Mouse (Mus musculus) cerebral cortex, adult 2 months (tissue): ENCODE measurements around the gene Gm21188.

ENCODE experiments used
- WGBS: fragments of 180-500 bp; shearing (Covaris S2); methylation state at CpG from one replicate; pipeline ENCODE4 v1.1.7; 2018; 5-methylcytosine and 5-hydroxymethylcytosine counted together

Gene Gm21188

GRCm38 (mm10) chr13:120026373-120026772, 25.6 kb downstream of the Gm21188 start:
- 0% methylated on average over 4 of the region's 13 CpGs for WGBS

- WGBS = 7% methylated on average over 4 of the region's 4 CpGs
These were observed 26.4 kb downstream of the Gm21188 start for GRCm38 (mm10) chr13:120025576-120025975.

DNA sequence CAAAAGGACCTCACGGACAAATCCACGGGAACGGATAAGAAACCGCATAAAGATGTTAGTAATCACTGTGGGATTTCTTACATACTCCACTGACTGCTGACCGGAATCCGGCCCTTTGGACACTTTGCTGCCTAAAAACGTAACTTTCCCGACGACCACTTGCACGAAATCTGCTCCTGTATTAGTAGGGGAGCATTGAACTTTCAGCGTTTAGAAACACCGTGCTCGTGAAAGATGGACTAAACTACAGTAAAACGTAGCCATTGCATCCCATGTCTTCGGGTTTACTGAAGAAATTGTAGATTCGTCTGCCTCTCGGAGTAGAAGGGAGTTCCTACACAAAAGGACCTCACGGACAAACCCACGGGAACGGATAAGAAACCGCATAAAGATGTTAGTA, 27.0 kb downstream of the Gm21188 start:
- WGBS = 2% methylated on average over 21 of the region's 21 CpGs

DNA sequence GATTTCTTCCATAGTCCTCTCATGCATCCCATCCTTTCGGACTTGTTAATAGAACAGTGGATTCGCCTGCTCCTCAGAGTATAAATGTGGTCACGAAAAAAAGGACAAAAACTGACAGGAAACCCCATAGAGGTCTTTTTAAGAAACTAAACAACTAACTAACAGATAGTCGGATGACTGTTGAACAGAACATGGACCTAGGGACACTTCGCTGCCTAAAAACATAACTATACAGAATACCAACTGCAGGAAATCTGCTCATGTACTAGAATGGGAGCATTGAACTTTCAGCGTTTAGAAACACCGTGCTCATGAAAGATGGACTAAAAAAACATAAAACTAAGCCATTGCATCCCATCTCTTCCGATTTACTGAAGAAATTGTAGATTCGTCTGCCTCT, 27.4 kb downstream of the Gm21188 start:
- WGBS = 5% methylated on average over 9 of the region's 9 CpGs

GRCm38 (mm10) chr13:120021477-120021876, 30.5 kb downstream of the Gm21188 start:
- no CpG with 5 or more reads among the region's 1 CpGs for WGBS

GRCm38 (mm10) chr13:120015348-120016007, 36.5 kb downstream of the Gm21188 start:
- under 1% methylated on average over 18 of the region's 32 CpGs for WGBS

DNA sequence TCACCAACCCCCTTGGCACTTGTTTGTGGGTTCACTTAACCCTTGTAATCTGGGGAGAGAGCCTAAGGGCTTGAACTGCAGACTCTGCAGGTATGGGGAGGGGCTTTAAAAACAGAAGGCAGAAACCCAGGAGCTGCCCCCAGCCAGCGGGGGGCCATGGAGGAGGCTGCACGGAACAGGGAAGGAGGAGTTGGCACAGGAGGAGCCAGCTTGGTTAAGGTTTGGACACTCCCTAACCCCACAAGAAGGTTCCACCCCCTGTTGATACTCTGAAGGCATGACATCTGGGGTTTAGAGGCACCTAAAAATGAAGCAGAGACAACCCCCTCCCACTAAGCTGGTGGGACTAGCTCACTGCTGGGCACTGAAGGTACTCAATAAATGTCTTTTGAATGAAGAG, 38.0 kb downstream of the Gm21188 start:
- WGBS = no CpG with 5 or more reads among the region's 2 CpGs

- no CpG with 5 or more reads among the region's 5 CpGs for WGBS
These were observed 38.5 kb downstream of the Gm21188 start for GRCm38 (mm10) chr13:120013544-120013943.

DNA sequence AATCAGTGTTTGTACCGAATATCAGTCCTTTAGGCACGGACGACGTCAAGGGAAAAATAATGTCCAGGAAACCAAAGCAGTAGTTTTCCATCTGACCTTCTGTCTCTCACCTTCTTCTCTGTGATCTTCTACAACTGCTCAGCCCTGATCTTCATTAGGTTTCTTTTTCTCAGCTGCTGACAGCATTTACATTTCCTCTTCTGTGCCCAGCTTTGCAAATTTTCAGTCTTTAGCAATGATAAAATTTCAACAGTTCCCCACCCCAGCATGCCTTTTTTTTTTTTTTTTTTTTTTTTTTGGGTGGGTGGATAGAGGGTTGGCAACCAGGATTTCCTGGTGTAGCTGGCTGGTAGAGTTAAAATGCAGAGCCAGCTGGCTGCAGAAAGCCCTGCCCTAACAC, 52.8 kb downstream of the Gm21188 start:
- WGBS = no CpG with 5 or more reads among the region's 4 CpGs

DNA sequence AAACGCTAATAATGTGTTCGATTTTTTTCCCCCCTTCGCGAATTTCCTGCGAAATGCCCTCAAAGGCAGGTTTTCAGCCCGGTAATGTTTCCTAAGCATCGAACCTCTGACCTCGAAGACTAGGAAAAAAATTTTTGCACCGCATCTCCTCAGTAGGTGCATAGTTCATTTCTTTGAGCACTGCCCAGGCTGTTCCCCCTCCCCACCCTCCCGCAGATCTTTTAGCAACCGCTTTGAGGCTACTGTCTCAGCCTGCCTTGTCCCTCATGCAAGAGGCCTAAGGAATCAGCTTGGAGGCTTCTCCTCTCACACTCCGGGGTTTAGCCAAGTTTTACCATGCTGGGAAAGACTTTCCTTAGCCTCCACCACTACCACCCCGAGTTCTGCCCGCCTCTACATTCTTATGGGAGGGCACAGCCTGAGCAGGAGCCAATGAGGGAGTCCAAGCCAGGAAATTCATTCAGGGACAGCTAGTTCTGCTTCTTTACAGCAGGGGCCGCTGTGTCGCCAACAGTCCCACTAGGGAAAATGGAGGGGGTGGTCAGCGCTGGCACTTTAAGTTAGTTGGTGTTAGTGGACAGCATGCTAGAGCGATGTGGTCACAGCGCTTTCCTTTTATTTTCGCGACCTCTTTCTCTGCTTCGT, 53.4 kb downstream of the Gm21188 start:
- WGBS = no CpG with 5 or more reads among the region's 22 CpGs

DNA sequence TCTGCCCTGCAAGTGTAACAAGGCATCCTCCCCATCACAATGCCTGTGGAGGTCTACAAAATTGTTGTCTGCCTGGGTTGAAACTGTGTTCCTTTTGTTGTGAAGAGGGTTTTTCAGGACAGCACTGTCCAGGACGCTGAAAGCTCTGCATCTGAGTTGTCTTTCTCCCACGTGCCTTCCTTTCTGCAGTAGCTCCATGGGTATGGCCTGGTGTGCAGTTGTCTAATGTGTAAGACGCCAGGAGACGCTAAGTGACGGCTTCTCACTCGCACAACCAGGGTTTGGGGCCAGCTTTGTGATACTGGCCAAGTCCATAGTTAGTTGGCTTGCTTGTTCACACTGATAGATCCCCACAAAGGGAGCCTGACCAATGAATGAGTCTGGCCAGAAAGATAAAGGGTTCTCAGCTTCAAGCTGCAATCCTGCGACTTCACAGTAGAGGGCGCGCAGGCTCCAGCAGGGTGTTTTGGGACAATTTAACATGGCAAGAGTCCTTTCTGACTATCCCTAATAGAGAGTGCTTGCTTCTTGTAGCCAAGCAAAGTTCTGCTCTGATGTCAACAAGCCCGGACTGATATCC, 60.0 kb downstream of the Gm21188 start:
- WGBS = no CpG with 5 or more reads among the region's 10 CpGs

DNA sequence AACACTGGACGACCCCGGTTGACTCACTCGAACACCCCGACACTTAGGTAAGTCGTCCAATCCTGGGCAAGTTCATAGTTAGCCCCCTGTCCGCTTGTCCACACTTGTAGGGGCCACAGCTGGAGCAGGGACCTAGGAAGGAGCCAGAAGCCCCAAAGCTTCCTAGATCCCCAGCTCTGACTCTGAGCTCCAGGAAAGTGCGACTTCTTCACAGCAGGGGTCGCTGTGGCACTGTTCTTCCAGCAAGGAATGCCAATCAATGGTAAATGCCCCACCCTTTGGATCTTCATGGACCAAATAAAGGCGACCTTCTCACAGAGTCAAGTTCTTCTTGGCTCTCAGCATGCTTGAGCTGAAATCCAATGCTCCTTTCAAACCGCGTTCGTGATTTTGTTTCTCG, 60.7 kb downstream of the Gm21188 start:
- no CpG with 5 or more reads among the region's 13 CpGs for WGBS
